Mouse (Mus musculus) heart, postnatal 0 days (tissue): ENCODE results near the gene 4933427I04Rik.

Experiments used
- CTCF ChIP-seq: IDR thresholded peaks from 2 replicates; pipeline ENCODE4 v1.5.1; 2016; ENCODE audit warnings: antibody characterized with exemption, control low read depth, low read depth
- EP300 ChIP-seq: IDR thresholded peaks from 2 replicates; pipeline ENCODE4 v1.6.1; 2016; ENCODE audit warnings: antibody characterized with exemption, low read depth

- TF ChIP-seq EP300: no peak
- no peak for TF ChIP-seq CTCF
These were observed 53.0 kb downstream of the 4933427I04Rik start for GRCm38 (mm10) chr4:123912431-123912830.
